Mouse (Mus musculus) monocyte, adult 59 days (primary cell): ENCODE data around the gene Gm17542. TPM values are rescaled to one million over a fixed set of nuclear protein-coding genes. Genes with fewer than 3 reads are reported as not detected.

Source experiments
- total RNA-seq, 2 experiments: library from RNA; stranded (reverse); gene quantifications; one replicate each; pipeline ENCODE4 v1.2.4; 2023

The Gm17542 gene
- total RNA-seq: not detected

DNA sequence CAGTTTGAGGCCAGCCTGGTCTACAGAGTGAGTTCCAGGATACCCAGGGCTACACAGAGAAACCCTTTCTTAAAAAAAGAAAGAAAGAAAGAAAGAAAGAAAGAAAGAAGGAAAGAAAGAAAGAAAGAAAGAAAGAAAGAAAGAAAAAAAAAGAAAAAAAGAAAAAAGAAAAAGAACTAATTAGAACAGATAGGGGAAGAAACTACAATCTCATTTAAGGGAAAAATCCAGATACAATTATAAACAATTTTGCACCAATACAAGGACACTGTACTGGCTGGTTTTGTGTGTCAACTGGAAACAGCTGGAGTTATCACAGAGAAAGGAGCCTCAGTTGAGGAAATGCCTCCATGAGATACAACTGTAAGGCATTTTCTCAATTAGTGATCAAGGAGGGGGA lies at the start of gene Gm17542:
Gene Gm17542 (minus strand): TSS at position 101 of the 400 bp plus-strand sequence.

DNA sequence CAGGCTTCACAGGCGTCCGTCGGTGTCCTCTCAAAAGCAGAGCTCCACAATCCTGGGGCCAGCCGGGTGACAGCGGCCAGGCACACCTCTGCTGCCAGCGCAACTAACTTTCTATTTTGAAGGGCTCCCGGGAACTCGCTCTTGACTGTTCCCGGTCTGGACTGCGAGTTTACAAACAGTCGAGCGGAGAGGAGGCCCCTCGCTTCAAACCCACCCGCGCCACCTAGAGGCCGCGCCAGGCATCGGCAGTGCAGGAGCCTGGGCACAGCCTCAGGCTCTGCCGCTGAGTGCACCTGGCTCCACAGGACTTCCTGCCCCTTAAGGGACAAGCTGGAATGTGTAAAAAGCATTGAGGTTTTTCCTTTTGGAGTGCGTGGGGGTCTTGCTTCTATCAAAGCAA lies 42.5 kb downstream of the Gm17542 start, which contains the start of gene Edar:
Gene Edar (minus strand): TSS at position 122 of the 400 bp plus-strand sequence.

Other genes starting within 250 kb of the Gm17542 start
- gene Ccdc138, start 220.3 kb downstream of the Gm17542 start, total RNA-seq: 1 to 10 TPM in 1 of 2 experiments, under 1 TPM in 1; 0.60 to 1.9 TPM
- gene Edar, start 42.6 kb downstream of the Gm17542 start, total RNA-seq: not detected
- not detected for gene Sh3rf3, start 95.1 kb upstream of the Gm17542 start, total RNA-seq